Mouse (Mus musculus) activated CD4-positive, CD25-positive, alpha-beta regulatory T cell, adult 9 weeks (primary cell): ENCODE measurements around the gene Akt3. TPM values are rescaled to one million over a fixed set of nuclear protein-coding genes. Genes with fewer than 3 reads are reported as not detected.

ENCODE experiments used
- polyA plus RNA-seq: library from polyadenylated mRNA; unstranded; fragments of 100-300 nt; shearing (Covaris generic); gene quantifications from one replicate; pipeline ENCODE4 v1.2.1, GENCODE M21; 2017

Gene Akt3
- polyA plus RNA-seq = 6.7 TPM

DNA sequence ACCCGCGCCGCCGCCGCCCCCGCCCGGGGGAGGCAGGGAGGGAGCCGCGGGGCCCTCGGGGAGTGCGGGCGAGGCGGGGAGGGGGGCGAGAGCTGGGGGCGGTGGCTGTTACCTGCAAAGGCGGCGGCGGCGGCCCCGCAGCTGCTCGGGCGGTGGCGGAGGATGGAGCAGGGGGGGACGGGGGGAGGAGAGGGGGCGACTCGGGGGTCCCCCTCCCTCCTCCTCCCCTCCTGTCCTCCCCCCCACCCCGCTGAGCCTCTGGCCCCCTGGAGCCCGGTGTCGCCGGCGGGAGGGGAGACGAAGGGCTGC lies at the start of gene Akt3:
Akt3 (minus strand) TSS at position 170 of the 309 bp plus-strand sequence.

Other genes starting within 250 kb of the Akt3 start
- gene Zbtb18, start 184.1 kb upstream of the Akt3 start, polyA plus RNA-seq = 4.1 TPM